Mouse (Mus musculus) heart, embryonic 12.5 days (tissue): ENCODE results near the gene Slc25a22. TPM values are rescaled to one million over a fixed set of nuclear protein-coding genes. Genes with fewer than 3 reads are reported as not detected.

ENCODE experiments used
- ATAC-seq: fragments of 200-750 bp; cut with Nextera tagmentation; 2 replicates; pipeline ENCODE4 v1.8.0; 2017; ENCODE audit warnings: moderate TSS enrichment, moderate library complexity; ENCODE audit not compliant: insufficient number of reproducible peaks, low FRiP score
- H3K27ac ChIP-seq: fragments of 300-500 bp; sonication (generic); 2 replicates; pipeline ENCODE4 v1.5.1; 2016; ENCODE audit warnings: mild to moderate bottlenecking, moderate library complexity; ENCODE audit not compliant: poor library complexity, severe bottlenecking
- H3K27me3 ChIP-seq: fragments of 300-500 bp; sonication (generic); replicated peaks from 2 replicates; pipeline ENCODE4 v1.6.1; 2016; ENCODE audit warnings: mild to moderate bottlenecking, moderate library complexity
- H3K36me3 ChIP-seq: fragments of 300-500 bp; sonication (generic); 2 replicates; pipeline ENCODE4 v1.6.1; 2016; ENCODE audit warnings: mild to moderate bottlenecking, moderate library complexity
- H3K4me1 ChIP-seq: fragments of 300-500 bp; sonication (generic); replicated peaks from 2 replicates; pipeline ENCODE4 v1.6.1; 2016; ENCODE audit warnings: mild to moderate bottlenecking
- H3K4me2 ChIP-seq: fragments of 300-500 bp; sonication (generic); 2 replicates; pipeline ENCODE4 v1.6.1; 2016; ENCODE audit warnings: mild to moderate bottlenecking, moderate library complexity
- H3K4me3 ChIP-seq: fragments of 300-500 bp; sonication (generic); 2 replicates; pipeline ENCODE4 v1.5.1; 2016; ENCODE audit warnings: mild to moderate bottlenecking
- H3K9ac ChIP-seq: fragments of 300-500 bp; sonication (generic); 2 replicates; pipeline ENCODE4 v1.6.1; 2016; ENCODE audit warnings: mild to moderate bottlenecking, moderate library complexity
- H3K9me3 ChIP-seq: fragments of 300-500 bp; sonication (generic); replicated peaks from 2 replicates; pipeline ENCODE4 v1.6.1; 2016; ENCODE audit warnings: mild to moderate bottlenecking, moderate library complexity
- WGBS: fragments of 180-500 bp; shearing (Covaris S2); methylation state at CpG from one replicate; pipeline ENCODE4 v1.1.7; 2016; 5-methylcytosine and 5-hydroxymethylcytosine counted together
- polyA plus RNA-seq: library from polyadenylated mRNA; unstranded; fragments of >200 nt; fragmentation: Nextera tagmentation; extraction: Ambion mirVana; gene quantifications from 2 replicates; pipeline ENCODE4 v1.2.1, GENCODE M21; 2016

Slc25a22 gene
- polyA plus RNA-seq, 1 experiment from 2014 or later = 20.7 TPM

GRCm38 (mm10) chr7:141432741-141433516 is 4.8 kb downstream of the Slc25a22 start:
- no peak overlapping the region for H3K9ac ChIP-seq
- no peak overlapping the region for H3K4me3 ChIP-seq
- no peaks in the 10 kb centered on the region for H3K27me3 ChIP-seq
- H3K27ac ChIP-seq = no peak overlapping the region
- H3K9me3 ChIP-seq = no peaks in the 10 kb centered on the region
- peaks cover 65% of the 10 kb centered on the region for H3K4me1 ChIP-seq
- 89% methylated on average over 6 of the region's 6 CpGs for WGBS
- no peak overlapping the region for H3K4me2 ChIP-seq
- H3K36me3 ChIP-seq = peaks cover 38% of the 10 kb centered on the region
- no peak for ATAC-seq

GRCm38 (mm10) chr7:141432186-141432611 is 5.5 kb downstream of the Slc25a22 start:
- Histone ChIP-seq H3K4me2 (no peak overlapping the region), H3K27ac (no peak overlapping the region), H3K9ac (no peak overlapping the region), H3K9me3 (no peaks in the 10 kb centered on the region), H3K27me3 (no peaks in the 10 kb centered on the region), H3K4me1 (peaks cover 65% of the 10 kb centered on the region), H3K4me3 (no peak overlapping the region), H3K36me3 (peaks cover 38% of the 10 kb centered on the region)
- WGBS = 84% methylated on average over 8 of the region's 8 CpGs
- ATAC-seq = no peak

GRCm38 (mm10) chr7:141431434-141432185 is 6.1 kb downstream of the Slc25a22 start:
- no peak overlapping the region for H3K4me3 ChIP-seq

GRCm38 (mm10) chr7:141430585-141431240 is 7.0 kb downstream of the Slc25a22 start:
- Histone ChIP-seq H3K36me3 (peaks cover 38% of the 10 kb centered on the region), H3K4me3 (no peak overlapping the region), H3K27ac (peak overlapping the region; percentile 69; the same call in 1 of the 2 replicates), H3K4me2 (peak overlapping the region; percentile 64; the same call in 1 of the 2 replicates), H3K9ac (peak overlapping the region; percentile 45; the same call in 1 of the 2 replicates), H3K27me3 (no peaks in the 10 kb centered on the region), H3K9me3 (no peaks in the 10 kb centered on the region), H3K4me1 (peaks cover 50% of the 10 kb centered on the region)
- no peak for ATAC-seq
- 93% methylated on average over 9 of the region's 9 CpGs for WGBS

More at GRCm38 (mm10) chr7:141431434-141432185, 6.1 kb downstream of the Slc25a22 start:
- Histone ChIP-seq H3K9me3 (no peaks in the 10 kb centered on the region), H3K36me3 (peaks cover 38% of the 10 kb centered on the region), H3K27me3 (no peaks in the 10 kb centered on the region), H3K27ac (no peak overlapping the region), H3K4me1 (peaks cover 59% of the 10 kb centered on the region), H3K4me2 (no peak overlapping the region), H3K9ac (no peak overlapping the region)
- WGBS = 91% methylated on average over 19 of the region's 19 CpGs
- ATAC-seq = no peak

GRCm38 (mm10) chr7:141429840-141430584 is 7.7 kb downstream of the Slc25a22 start:
- WGBS = 45% methylated on average over 9 of the region's 9 CpGs
- ATAC-seq = 0 out of 2 replicates have a peak, but pooled peaks have one; percentile 31
- peak overlapping the region; percentile 45 for H3K9ac ChIP-seq
- no peak overlapping the region for H3K4me3 ChIP-seq
- no peaks in the 10 kb centered on the region; the same call in 1 of the 2 replicates for H3K27me3 ChIP-seq
- H3K9me3 ChIP-seq = no peaks in the 10 kb centered on the region
- H3K27ac ChIP-seq = peak overlapping the region; percentile 69
- peaks cover 38% of the 10 kb centered on the region for H3K36me3 ChIP-seq
- peak overlapping the region; percentile 64 for H3K4me2 ChIP-seq
- H3K4me1 ChIP-seq = peaks cover 43% of the 10 kb centered on the region

- ATAC-seq = peak; percentile 52
- Histone ChIP-seq H3K4me3 (peak within 1 kb of the TSS; percentile 36), H3K9me3 (no peaks in the 10 kb centered on the region), H3K9ac (peak within 1 kb of the TSS; percentile 46), H3K4me2 (peak within 1 kb of the TSS; percentile 64), H3K36me3 (peaks cover 38% of the 10 kb centered on the region), H3K27me3 (no peaks in the 10 kb centered on the region; the same call in none of the 2 replicates), H3K27ac (peak within 1 kb of the TSS; percentile 69), H3K4me1 (peaks cover 36% of the 10 kb centered on the region)
- WGBS = 3% methylated on average over 19 of the region's 19 CpGs
Observed at GRCm38 (mm10) chr7:141429310-141429709, 8.4 kb downstream of the Slc25a22 start, which contains the start of gene Cend1. Gene Cend1 (minus strand): TSS chr7:141429491.

GRCm38 (mm10) chr7:141428701-141429100 is 9.0 kb downstream of the Slc25a22 start:
- H3K27ac ChIP-seq = no peak overlapping the region; the same call in 1 of the 2 replicates
- 51% methylated on average over 5 of the region's 5 CpGs for WGBS
- no peak for ATAC-seq
- H3K27me3 ChIP-seq = no peaks in the 10 kb centered on the region; the same call in none of the 2 replicates
- peaks cover 30% of the 10 kb centered on the region for H3K4me1 ChIP-seq
- peak overlapping the region; percentile 36 for H3K4me3 ChIP-seq
- H3K9ac ChIP-seq = no peak overlapping the region
- H3K4me2 ChIP-seq = peak overlapping the region; percentile 64
- H3K36me3 ChIP-seq = peaks cover 34% of the 10 kb centered on the region
- H3K9me3 ChIP-seq = no peaks in the 10 kb centered on the region

- no peak for ATAC-seq
Observed at GRCm38 (mm10) chr7:141426948-141427730, 10.6 kb downstream of the Slc25a22 start.

GRCm38 (mm10) chr7:141423811-141424210 is 13.9 kb downstream of the Slc25a22 start:
- Histone ChIP-seq H3K9ac (no peak overlapping the region), H3K27ac (no peak overlapping the region), H3K4me3 (no peak overlapping the region), H3K4me2 (no peak overlapping the region), H3K27me3 (peaks cover under 1% of the 10 kb centered on the region), H3K9me3 (no peaks in the 10 kb centered on the region), H3K36me3 (no peaks in the 10 kb centered on the region), H3K4me1 (peaks cover 8% of the 10 kb centered on the region)
- ATAC-seq = no peak
- 63% methylated on average over 4 of the region's 4 CpGs for WGBS

More at GRCm38 (mm10) chr7:141426948-141427730, 10.6 kb downstream of the Slc25a22 start:
- Histone ChIP-seq H3K4me3 (no peak overlapping the region), H3K27me3 (no peaks in the 10 kb centered on the region; the same call in none of the 2 replicates), H3K9ac (no peak overlapping the region), H3K27ac (no peak overlapping the region), H3K4me2 (no peak overlapping the region), H3K36me3 (peaks cover 19% of the 10 kb centered on the region), H3K9me3 (no peaks in the 10 kb centered on the region), H3K4me1 (peaks cover 27% of the 10 kb centered on the region)
- 78% methylated on average over 12 of the region's 12 CpGs for WGBS
